Mouse (Mus musculus) heart, adult 2 months (tissue): ENCODE measurements at regions not wholly inside any gene's neighbourhood (a gene's known extent, or its start where the extent isn't known, plus 50 kb on each side); places are given as distances from the start of the nearest gene placed in this dataset.

Experiments used
- CTCF ChIP-seq: fragments of 200-600 bp; IDR thresholded peaks from 2 replicates; pipeline ENCODE4 v1.8.1; 2022; ENCODE audit warnings: antibody characterized with exemption, mild to moderate bottlenecking, moderate library complexity
- POLR2A ChIP-seq: fragments of 200-500 bp; IDR thresholded peaks from 2 replicates; pipeline ENCODE4 v1.6.1; 2011; ENCODE audit warnings: mild to moderate bottlenecking, low read depth, low read length, control low read depth; ENCODE audit not compliant: insufficient read depth

- TF ChIP-seq POLR2A (no peak), CTCF (no peak)
Measured at GRCm38 (mm10) chr12:106839618-106840017, 648.8 kb upstream of the 3110018I06Rik start.
